Mouse (Mus musculus): Measurements from ENCODE around the gene Bcl2.

GRCm38 (mm10) chr1:106497999-106498398 lies 216.1 kb downstream of the Bcl2 start:
- no peak for TF ChIP-seq EP300 (optimal IDR thresholded peaks at IDR 0.05)
- TF ChIP-seq CTCF (IDR thresholded peaks at IDR 0.05; ENCODE audit: low read depth) = no peak

Data from stomach, postnatal 0 days (tissue).